Mouse (Mus musculus) thymus, adult 2 months (tissue): ENCODE measurements around the gene Usp34.

Experiments used
- CTCF ChIP-seq: fragments of 200-500 bp; IDR thresholded peaks from 2 replicates; pipeline ENCODE4 v1.5.1; 2012; ENCODE audit warnings: mild to moderate bottlenecking, control low read depth, low read length, moderate library complexity, borderline replicate concordance; ENCODE audit not compliant: control insufficient read depth, poor library complexity, insufficient read depth; ENCODE audit errors: extremely low read depth
- POLR2A ChIP-seq: fragments of 200-500 bp; IDR thresholded peaks from 2 replicates; pipeline ENCODE4 v1.6.1; 2012; ENCODE audit warnings: mild to moderate bottlenecking, low read length, control low read depth, moderate library complexity; ENCODE audit not compliant: control insufficient read depth, poor library complexity, insufficient read depth; ENCODE audit errors: extremely low read depth

DNA sequence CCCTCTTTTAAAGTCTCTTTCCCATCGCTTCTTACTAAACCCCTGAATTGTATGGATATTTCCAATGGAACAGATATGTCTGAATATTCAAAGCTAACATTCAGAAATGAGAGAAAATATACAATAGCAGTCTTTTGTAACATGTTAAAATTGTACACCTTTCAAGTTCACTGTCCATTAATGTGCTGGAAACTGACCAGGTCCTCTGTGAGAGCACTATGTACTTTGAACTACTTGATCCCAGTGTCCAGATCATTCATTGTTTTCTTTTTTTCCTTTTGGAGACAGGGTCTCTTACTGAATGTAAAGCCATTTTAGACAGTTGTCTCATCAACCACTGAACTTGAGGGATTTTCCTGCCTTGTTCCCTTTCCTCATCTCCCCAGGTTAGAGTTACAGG is 3.6 kb upstream of the Usp34 start:
- TF ChIP-seq CTCF (no peak), POLR2A (no peak)
